Mouse (Mus musculus): ENCODE measurements at regions not wholly inside any gene's neighbourhood (a gene's known extent, or its start where the extent isn't known, plus 50 kb on each side); places are given as distances from the start of the nearest gene placed in this dataset.

- no peak overlapping the region for H3K4me3 ChIP-seq (ENCODE audit: low read depth, low read length)
- H3K36me3 ChIP-seq (ENCODE audit: control insufficient read depth, insufficient read depth, low read length), result no peaks in the 10 kb centered on the region
- H3K4me1 ChIP-seq (ENCODE audit: control insufficient read depth, insufficient read depth, low read length), result no peaks in the 10 kb centered on the region
- no peak for DNase-seq (ENCODE audit: low spot score, missing footprints)
- no peak overlapping the region for H3K9ac ChIP-seq (ENCODE audit: low read length)
- no peak overlapping the region for H3K27ac ChIP-seq (ENCODE audit: low read depth, low read length)
- H3K4me2 ChIP-seq, result no peak overlapping the region
- no peak for ATAC-seq (ENCODE audit: low FRiP score)
- no peaks in the 10 kb centered on the region for H3K27me3 ChIP-seq (ENCODE audit: control insufficient read depth, insufficient read depth, low read length)
- WGBS, result 58% methylated on average over 3 of the region's 3 CpGs
- H3K9me3 ChIP-seq (ENCODE audit: control insufficient read depth, low read length), result no peaks in the 10 kb centered on the region
These were observed 704.2 kb upstream of the Api5 start for GRCm38 (mm10) chr2:95142151-95142550.

GRCm38 (mm10) chr2:95140116-95140515, 702.2 kb upstream of the Api5 start:
- ATAC-seq (ENCODE audit: low FRiP score) (no peak), DNase-seq (ENCODE audit: low spot score, missing footprints) (no peak)
- WGBS, result 23% methylated on average over 1 of the region's 1 CpGs
- Histone ChIP-seq H3K9ac (ENCODE audit: low read length) (no peak overlapping the region), H3K27me3 (ENCODE audit: control insufficient read depth, insufficient read depth, low read length) (no peaks in the 10 kb centered on the region), H3K36me3 (ENCODE audit: control insufficient read depth, insufficient read depth, low read length) (no peaks in the 10 kb centered on the region), H3K9me3 (ENCODE audit: control insufficient read depth, low read length) (no peaks in the 10 kb centered on the region), H3K4me3 (ENCODE audit: low read depth, low read length) (no peak overlapping the region), H3K27ac (ENCODE audit: low read depth, low read length) (no peak overlapping the region), H3K4me1 (ENCODE audit: control insufficient read depth, insufficient read depth, low read length) (no peaks in the 10 kb centered on the region), H3K4me2 (no peak overlapping the region)

GRCm38 (mm10) chr2:95136636-95137035, 698.7 kb upstream of the Api5 start:
- no peak overlapping the region for H3K4me2 ChIP-seq
- no peak overlapping the region for H3K4me3 ChIP-seq (ENCODE audit: low read depth, low read length)
- no peaks in the 10 kb centered on the region for H3K36me3 ChIP-seq (ENCODE audit: control insufficient read depth, insufficient read depth, low read length)
- no peak overlapping the region for H3K27ac ChIP-seq (ENCODE audit: low read depth, low read length)
- DNase-seq (ENCODE audit: low spot score, missing footprints) (no peak), ATAC-seq (ENCODE audit: low FRiP score) (no peak)
- no peaks in the 10 kb centered on the region for H3K4me1 ChIP-seq (ENCODE audit: control insufficient read depth, insufficient read depth, low read length)
- no peaks in the 10 kb centered on the region for H3K27me3 ChIP-seq (ENCODE audit: control insufficient read depth, insufficient read depth, low read length)
- H3K9ac ChIP-seq (ENCODE audit: low read length), result no peak overlapping the region
- WGBS, result 82% methylated on average over 6 of the region's 6 CpGs
- no peaks in the 10 kb centered on the region for H3K9me3 ChIP-seq (ENCODE audit: control insufficient read depth, low read length)

- H3K27me3 ChIP-seq (ENCODE audit: control insufficient read depth, insufficient read depth, low read length), result no peaks in the 10 kb centered on the region
- H3K4me1 ChIP-seq (ENCODE audit: control insufficient read depth, insufficient read depth, low read length), result no peaks in the 10 kb centered on the region
- H3K9me3 ChIP-seq (ENCODE audit: control insufficient read depth, low read length), result no peaks in the 10 kb centered on the region
- H3K4me2 ChIP-seq, result no peak overlapping the region
- ATAC-seq (ENCODE audit: low FRiP score), result no peak
- no peak for DNase-seq (ENCODE audit: low spot score, missing footprints)
- no peak overlapping the region for H3K9ac ChIP-seq (ENCODE audit: low read length)
- H3K36me3 ChIP-seq (ENCODE audit: control insufficient read depth, insufficient read depth, low read length), result no peaks in the 10 kb centered on the region
- no peak overlapping the region for H3K4me3 ChIP-seq (ENCODE audit: low read depth, low read length)
- no peak overlapping the region for H3K27ac ChIP-seq (ENCODE audit: low read depth, low read length)
- WGBS, result 86% methylated on average over 2 of the region's 2 CpGs
These were observed 693.2 kb upstream of the Api5 start for GRCm38 (mm10) chr2:95131181-95131580.

GRCm38 (mm10) chr2:95128721-95129120, 690.8 kb upstream of the Api5 start:
- Histone ChIP-seq H3K27me3 (ENCODE audit: control insufficient read depth, insufficient read depth, low read length) (no peaks in the 10 kb centered on the region), H3K36me3 (ENCODE audit: control insufficient read depth, insufficient read depth, low read length) (no peaks in the 10 kb centered on the region), H3K9me3 (ENCODE audit: control insufficient read depth, low read length) (no peaks in the 10 kb centered on the region), H3K4me1 (ENCODE audit: control insufficient read depth, insufficient read depth, low read length) (no peaks in the 10 kb centered on the region), H3K4me3 (ENCODE audit: low read depth, low read length) (no peak overlapping the region), H3K9ac (ENCODE audit: low read length) (no peak overlapping the region), H3K27ac (ENCODE audit: low read depth, low read length) (no peak overlapping the region), H3K4me2 (no peak overlapping the region)
- DNase-seq (ENCODE audit: low spot score, missing footprints) (no peak), ATAC-seq (ENCODE audit: low FRiP score) (no peak)
- WGBS, result 44% methylated on average over 1 of the region's 1 CpGs

GRCm38 (mm10) chr2:95119544-95119943, 681.6 kb upstream of the Api5 start:
- Histone ChIP-seq H3K36me3 (ENCODE audit: control insufficient read depth, insufficient read depth, low read length) (no peaks in the 10 kb centered on the region), H3K4me1 (ENCODE audit: control insufficient read depth, insufficient read depth, low read length) (no peaks in the 10 kb centered on the region), H3K27ac (ENCODE audit: low read depth, low read length) (no peak overlapping the region), H3K27me3 (ENCODE audit: control insufficient read depth, insufficient read depth, low read length) (no peaks in the 10 kb centered on the region), H3K4me2 (no peak overlapping the region), H3K4me3 (ENCODE audit: low read depth, low read length) (no peak overlapping the region), H3K9ac (ENCODE audit: low read length) (no peak overlapping the region), H3K9me3 (ENCODE audit: control insufficient read depth, low read length) (no peaks in the 10 kb centered on the region)
- ATAC-seq (ENCODE audit: low FRiP score), result no peak
- no peak for DNase-seq (ENCODE audit: low spot score, missing footprints)

GRCm38 (mm10) chr2:95097055-95097454, 659.1 kb upstream of the Api5 start:
- no peak overlapping the region for H3K4me3 ChIP-seq (ENCODE audit: low read depth, low read length)
- no peaks in the 10 kb centered on the region for H3K27me3 ChIP-seq (ENCODE audit: control insufficient read depth, insufficient read depth, low read length)
- ATAC-seq (ENCODE audit: low FRiP score) (no peak), DNase-seq (ENCODE audit: low spot score, missing footprints) (no peak)
- H3K4me1 ChIP-seq (ENCODE audit: control insufficient read depth, insufficient read depth, low read length), result no peaks in the 10 kb centered on the region
- 81% methylated on average over 5 of the region's 5 CpGs for WGBS
- no peaks in the 10 kb centered on the region for H3K36me3 ChIP-seq (ENCODE audit: control insufficient read depth, insufficient read depth, low read length)
- no peak overlapping the region for H3K27ac ChIP-seq (ENCODE audit: low read depth, low read length)
- H3K4me2 ChIP-seq, result no peak overlapping the region
- H3K9me3 ChIP-seq (ENCODE audit: control insufficient read depth, low read length), result no peaks in the 10 kb centered on the region
- H3K9ac ChIP-seq (ENCODE audit: low read length), result no peak overlapping the region

GRCm38 (mm10) chr2:95054636-95055035, 616.7 kb upstream of the Api5 start:
- Histone ChIP-seq H3K4me2 (no peak overlapping the region), H3K9ac (ENCODE audit: low read length) (no peak overlapping the region), H3K9me3 (ENCODE audit: control insufficient read depth, low read length) (no peaks in the 10 kb centered on the region), H3K27ac (ENCODE audit: low read depth, low read length) (no peak overlapping the region), H3K36me3 (ENCODE audit: control insufficient read depth, insufficient read depth, low read length) (no peaks in the 10 kb centered on the region), H3K4me3 (ENCODE audit: low read depth, low read length) (no peak overlapping the region), H3K4me1 (ENCODE audit: control insufficient read depth, insufficient read depth, low read length) (peaks cover 3% of the 10 kb centered on the region; the same call in 1 of the 2 replicates), H3K27me3 (ENCODE audit: control insufficient read depth, insufficient read depth, low read length) (no peaks in the 10 kb centered on the region)
- no peak for DNase-seq (ENCODE audit: low spot score, missing footprints)
- ATAC-seq (ENCODE audit: low FRiP score), result 0 out of 2 replicates have a peak, but pooled peaks have one; percentile 59
- 8% methylated on average over 1 of the region's 1 CpGs for whole genome bisulfite sequencing

- 0 out of 2 replicates have a peak, but pooled peaks have one; percentile 38 for ATAC-seq (ENCODE audit: low FRiP score)
- 89% methylated on average over 3 of the region's 3 CpGs for WGBS
- Histone ChIP-seq H3K27me3 (ENCODE audit: control insufficient read depth, insufficient read depth, low read length) (no peaks in the 10 kb centered on the region), H3K27ac (ENCODE audit: low read depth, low read length) (no peak overlapping the region), H3K9me3 (ENCODE audit: control insufficient read depth, low read length) (no peaks in the 10 kb centered on the region), H3K4me2 (no peak overlapping the region), H3K4me3 (ENCODE audit: low read depth, low read length) (no peak overlapping the region), H3K4me1 (ENCODE audit: control insufficient read depth, insufficient read depth, low read length) (peaks cover 3% of the 10 kb centered on the region; the same call in 1 of the 2 replicates), H3K9ac (ENCODE audit: low read length) (no peak overlapping the region), H3K36me3 (ENCODE audit: control insufficient read depth, insufficient read depth, low read length) (no peaks in the 10 kb centered on the region)
- DNase-seq (ENCODE audit: low spot score, missing footprints), result no peak
These were observed 615.9 kb upstream of the Api5 start for GRCm38 (mm10) chr2:95053866-95054265.
